Mouse (Mus musculus): ENCODE measurements at regions not wholly inside any gene's neighbourhood (a gene's known extent, or its start where the extent isn't known, plus 50 kb on each side); places are given as distances from the start of the nearest gene placed in this dataset.
A peak's percentile ranks its signal among the peaks of the same experiment; 100 is the strongest.

DNA sequence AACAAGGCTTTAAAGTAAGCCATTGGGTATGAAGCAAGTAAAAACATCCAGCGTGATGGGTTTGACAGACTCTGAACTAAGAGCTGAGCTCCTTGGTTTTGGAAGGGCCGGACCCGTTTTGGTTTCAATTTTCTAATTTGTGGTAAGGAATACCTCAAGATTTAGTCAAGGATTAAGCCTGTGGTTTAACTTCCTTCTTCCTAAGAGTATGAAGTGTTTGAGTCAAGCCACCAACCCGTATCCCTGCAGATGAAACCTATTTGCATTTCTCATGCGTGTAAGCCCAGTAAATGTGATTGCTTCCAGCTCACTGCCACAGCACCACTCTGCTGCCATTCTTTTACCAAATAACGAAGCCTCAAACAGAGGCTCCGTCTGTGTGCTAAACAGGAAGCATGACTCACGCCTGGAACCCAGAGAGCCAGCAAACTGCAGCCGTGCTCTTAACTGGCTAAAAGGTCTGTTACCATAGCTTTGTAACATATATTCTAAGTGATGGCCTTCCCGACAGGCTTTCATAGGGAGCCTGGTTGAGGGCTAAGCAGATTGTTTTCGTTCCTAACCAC lies 149.7 kb downstream of the Etv1 start:
- DNase-seq (ENCODE audit: low spot score) (peak; percentile 83), ATAC-seq (peak; percentile 93)
- Histone ChIP-seq H3K4me2 (ENCODE audit: low read length) (peak overlapping the region; percentile 16; the same call in 1 of the 2 replicates), H3K9me3 (replicated peaks; ENCODE audit: control insufficient read depth, low read length) (no peaks in the 10 kb centered on the region), H3K36me3 (ENCODE audit: control insufficient read depth, insufficient read depth, low read length) (no peaks in the 10 kb centered on the region), H3K9ac (ENCODE audit: low read length) (0 out of 2 replicates have a peak overlapping the region, but pooled peaks have one; percentile 17), H3K4me3 (ENCODE audit: low read depth, low read length) (no peak overlapping the region), H3K27ac (ENCODE audit: low read depth, low read length) (peak overlapping the region; percentile 50; the same call in 1 of the 2 replicates), H3K4me1 (ENCODE audit: control insufficient read depth, insufficient read depth, low read length) (peaks cover 4% of the 10 kb centered on the region; the same call in 1 of the 2 replicates), H3K27me3 (replicated peaks; ENCODE audit: control insufficient read depth, insufficient read depth, low read length) (no peaks in the 10 kb centered on the region)
- 24% methylated on average over 11 of the region's 11 CpGs for WGBS

- 5% methylated on average over 1 of the region's 1 CpGs for WGBS
- H3K27ac ChIP-seq (ENCODE audit: low read depth, low read length) = peak overlapping the region; percentile 50; the same call in 1 of the 2 replicates
- DNase-seq (ENCODE audit: low spot score) (peak; percentile 55), ATAC-seq (peak; percentile 81)
- H3K4me2 ChIP-seq (ENCODE audit: low read length) = no peak overlapping the region
- no peak overlapping the region for H3K9ac ChIP-seq (ENCODE audit: low read length)
- no peaks in the 10 kb centered on the region for H3K27me3 ChIP-seq (replicated peaks; ENCODE audit: control insufficient read depth, insufficient read depth, low read length)
- H3K4me1 ChIP-seq (ENCODE audit: control insufficient read depth, insufficient read depth, low read length) = peaks cover 4% of the 10 kb centered on the region; the same call in 1 of the 2 replicates
- H3K4me3 ChIP-seq (ENCODE audit: low read depth, low read length) = no peak overlapping the region
- H3K9me3 ChIP-seq (replicated peaks; ENCODE audit: control insufficient read depth, low read length) = no peaks in the 10 kb centered on the region
- H3K36me3 ChIP-seq (ENCODE audit: control insufficient read depth, insufficient read depth, low read length) = no peaks in the 10 kb centered on the region
Measured at GRCm38 (mm10) chr12:38929644-38930043, 150.5 kb downstream of the Etv1 start.

DNA sequence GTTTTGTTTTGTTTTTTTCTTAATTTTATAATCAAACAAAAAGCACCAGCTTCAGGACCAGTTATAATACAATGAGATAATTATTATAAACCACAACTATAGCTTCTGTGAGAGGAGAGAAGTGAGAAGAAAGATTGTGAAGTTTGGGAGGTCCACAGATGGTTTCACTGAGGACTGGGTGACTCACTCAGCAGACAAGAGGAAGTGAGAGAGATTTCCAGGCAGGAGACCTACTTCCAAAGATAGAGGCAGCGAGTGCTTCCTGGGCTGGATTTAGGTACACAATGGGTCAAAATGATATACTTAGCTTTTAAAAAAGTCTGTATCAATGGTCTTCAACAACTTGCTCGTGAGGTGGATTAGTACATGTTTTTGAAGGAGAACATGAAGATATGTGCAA lies 152.6 kb downstream of the Etv1 start:
- H3K27me3 ChIP-seq (replicated peaks; ENCODE audit: control insufficient read depth, insufficient read depth, low read length) = no peaks in the 10 kb centered on the region
- H3K9ac ChIP-seq (ENCODE audit: low read length) = no peak overlapping the region
- DNase-seq (ENCODE audit: low spot score) (no peak), ATAC-seq (no peak)
- no peaks in the 10 kb centered on the region for H3K9me3 ChIP-seq (replicated peaks; ENCODE audit: control insufficient read depth, low read length)
- WGBS = 94% methylated on average over 2 of the region's 2 CpGs
- H3K4me2 ChIP-seq (ENCODE audit: low read length) = no peak overlapping the region
- no peaks in the 10 kb centered on the region for H3K36me3 ChIP-seq (ENCODE audit: control insufficient read depth, insufficient read depth, low read length)
- peaks cover 4% of the 10 kb centered on the region; the same call in 1 of the 2 replicates for H3K4me1 ChIP-seq (ENCODE audit: control insufficient read depth, insufficient read depth, low read length)
- no peak overlapping the region for H3K27ac ChIP-seq (ENCODE audit: low read depth, low read length)
- H3K4me3 ChIP-seq (ENCODE audit: low read depth, low read length) = no peak overlapping the region

- ATAC-seq = no peak
- 61% methylated on average over 1 of the region's 1 CpGs for WGBS
- no peak for DNase-seq (ENCODE audit: low spot score)
- Histone ChIP-seq H3K4me3 (ENCODE audit: low read depth, low read length) (no peak overlapping the region), H3K9ac (ENCODE audit: low read length) (no peak overlapping the region), H3K9me3 (replicated peaks; ENCODE audit: control insufficient read depth, low read length) (no peaks in the 10 kb centered on the region), H3K4me2 (ENCODE audit: low read length) (no peak overlapping the region), H3K27ac (ENCODE audit: low read depth, low read length) (no peak overlapping the region), H3K4me1 (ENCODE audit: control insufficient read depth, insufficient read depth, low read length) (no peaks in the 10 kb centered on the region), H3K36me3 (ENCODE audit: control insufficient read depth, insufficient read depth, low read length) (no peaks in the 10 kb centered on the region), H3K27me3 (replicated peaks; ENCODE audit: control insufficient read depth, insufficient read depth, low read length) (no peaks in the 10 kb centered on the region)
Measured at GRCm38 (mm10) chr12:38959605-38960004, 180.4 kb downstream of the Etv1 start.

GRCm38 (mm10) chr12:38962302-38962701 lies 183.1 kb downstream of the Etv1 start:
- no peak overlapping the region for H3K27ac ChIP-seq (ENCODE audit: low read depth, low read length)
- H3K27me3 ChIP-seq (replicated peaks; ENCODE audit: control insufficient read depth, insufficient read depth, low read length) = no peaks in the 10 kb centered on the region
- DNase-seq (ENCODE audit: low spot score) = no peak
- H3K9ac ChIP-seq (ENCODE audit: low read length) = no peak overlapping the region
- H3K4me3 ChIP-seq (ENCODE audit: low read depth, low read length) = no peak overlapping the region
- no peaks in the 10 kb centered on the region for H3K4me1 ChIP-seq (ENCODE audit: control insufficient read depth, insufficient read depth, low read length)
- no peak for ATAC-seq
- no peak overlapping the region for H3K4me2 ChIP-seq (ENCODE audit: low read length)
- no peaks in the 10 kb centered on the region for H3K36me3 ChIP-seq (ENCODE audit: control insufficient read depth, insufficient read depth, low read length)
- H3K9me3 ChIP-seq (replicated peaks; ENCODE audit: control insufficient read depth, low read length) = no peaks in the 10 kb centered on the region

DNA sequence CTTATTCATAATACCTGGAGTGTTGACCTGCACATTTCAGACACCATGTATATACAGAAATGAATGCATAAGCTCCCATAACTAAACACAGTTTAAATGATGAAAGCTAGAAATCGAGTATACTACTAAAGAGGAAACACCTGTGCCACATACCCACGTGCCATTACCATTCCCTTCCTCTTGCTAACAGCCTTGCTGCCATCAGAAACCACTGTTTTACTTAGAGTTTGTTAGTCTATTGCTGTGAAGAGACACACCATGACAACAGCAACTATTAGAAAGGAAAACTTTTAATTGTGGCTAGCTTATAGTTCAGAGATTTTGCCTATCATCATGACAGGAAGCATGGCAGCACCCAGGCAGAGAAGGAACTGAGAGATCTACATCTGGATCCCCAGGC lies 191.2 kb downstream of the Etv1 start:
- Histone ChIP-seq H3K9ac (ENCODE audit: low read length) (no peak overlapping the region), H3K4me3 (ENCODE audit: low read depth, low read length) (no peak overlapping the region), H3K27ac (ENCODE audit: low read depth, low read length) (no peak overlapping the region), H3K4me1 (ENCODE audit: control insufficient read depth, insufficient read depth, low read length) (no peaks in the 10 kb centered on the region), H3K9me3 (replicated peaks; ENCODE audit: control insufficient read depth, low read length) (no peaks in the 10 kb centered on the region), H3K36me3 (ENCODE audit: control insufficient read depth, insufficient read depth, low read length) (no peaks in the 10 kb centered on the region), H3K4me2 (ENCODE audit: low read length) (no peak overlapping the region), H3K27me3 (replicated peaks; ENCODE audit: control insufficient read depth, insufficient read depth, low read length) (no peaks in the 10 kb centered on the region)
- 70% methylated on average over 2 of the region's 2 CpGs for WGBS
- ATAC-seq (no peak), DNase-seq (ENCODE audit: low spot score) (no peak)

DNA sequence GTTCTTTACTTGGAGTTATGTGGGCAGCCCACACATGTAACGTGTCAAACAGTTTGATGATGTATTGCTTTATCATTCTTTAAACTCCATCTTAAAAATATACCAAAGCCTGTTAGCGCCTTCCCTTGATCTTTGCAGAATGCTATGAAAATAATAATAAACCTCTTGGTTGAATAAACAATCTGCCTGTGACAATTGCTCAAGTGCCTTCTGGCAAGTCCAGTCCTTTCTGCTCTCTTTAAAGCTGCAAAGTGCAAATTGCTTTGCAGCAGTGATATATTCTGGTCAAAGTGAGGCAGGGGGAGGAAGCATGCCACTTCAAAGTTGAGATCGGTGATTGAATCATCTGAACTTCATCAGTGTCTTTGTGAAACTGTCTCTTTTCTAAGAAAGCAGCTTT lies 193.0 kb downstream of the Etv1 start:
- 90% methylated on average over 3 of the region's 3 CpGs for WGBS
- no peak overlapping the region for H3K27ac ChIP-seq (ENCODE audit: low read depth, low read length)
- no peak overlapping the region for H3K4me3 ChIP-seq (ENCODE audit: low read depth, low read length)
- no peaks in the 10 kb centered on the region for H3K9me3 ChIP-seq (replicated peaks; ENCODE audit: control insufficient read depth, low read length)
- no peak overlapping the region for H3K9ac ChIP-seq (ENCODE audit: low read length)
- DNase-seq (ENCODE audit: low spot score) (no peak), ATAC-seq (no peak)
- no peak overlapping the region for H3K4me2 ChIP-seq (ENCODE audit: low read length)
- no peaks in the 10 kb centered on the region for H3K36me3 ChIP-seq (ENCODE audit: control insufficient read depth, insufficient read depth, low read length)
- H3K4me1 ChIP-seq (ENCODE audit: control insufficient read depth, insufficient read depth, low read length) = no peaks in the 10 kb centered on the region
- H3K27me3 ChIP-seq (replicated peaks; ENCODE audit: control insufficient read depth, insufficient read depth, low read length) = no peaks in the 10 kb centered on the region

DNA sequence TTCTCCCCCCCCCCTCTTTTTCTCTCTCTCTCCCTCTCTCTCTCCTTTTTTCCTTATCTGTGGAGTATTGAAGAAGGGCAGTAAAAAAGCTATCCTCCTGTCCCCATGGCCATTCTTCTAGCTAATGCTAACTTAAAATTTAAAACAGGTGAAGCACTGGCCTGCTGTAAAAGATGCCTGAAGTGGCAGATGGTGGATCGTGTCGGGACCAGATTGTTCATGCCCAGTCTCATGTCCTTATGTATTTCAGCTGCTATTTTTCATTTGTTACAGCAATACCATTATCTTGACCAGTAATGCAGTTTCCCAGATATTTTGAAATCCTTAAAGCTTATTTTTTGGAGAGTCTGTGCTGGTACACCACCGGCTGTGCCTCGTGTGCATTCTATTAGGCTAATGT lies 196.3 kb downstream of the Etv1 start:
- no peak overlapping the region for H3K27ac ChIP-seq (ENCODE audit: low read depth, low read length)
- no peaks in the 10 kb centered on the region for H3K9me3 ChIP-seq (replicated peaks; ENCODE audit: control insufficient read depth, low read length)
- ATAC-seq (no peak), DNase-seq (ENCODE audit: low spot score) (no peak)
- no peak overlapping the region for H3K4me2 ChIP-seq (ENCODE audit: low read length)
- no peak overlapping the region for H3K4me3 ChIP-seq (ENCODE audit: low read depth, low read length)
- H3K9ac ChIP-seq (ENCODE audit: low read length) = no peak overlapping the region
- H3K4me1 ChIP-seq (ENCODE audit: control insufficient read depth, insufficient read depth, low read length) = no peaks in the 10 kb centered on the region
- WGBS = 84% methylated on average over 4 of the region's 4 CpGs
- no peaks in the 10 kb centered on the region for H3K27me3 ChIP-seq (replicated peaks; ENCODE audit: control insufficient read depth, insufficient read depth, low read length)
- H3K36me3 ChIP-seq (ENCODE audit: control insufficient read depth, insufficient read depth, low read length) = no peaks in the 10 kb centered on the region

GRCm38 (mm10) chr12:38982423-38982822 lies 203.2 kb downstream of the Etv1 start:
- ATAC-seq (no peak), DNase-seq (ENCODE audit: low spot score) (no peak)
- Histone ChIP-seq H3K4me1 (ENCODE audit: control insufficient read depth, insufficient read depth, low read length) (no peaks in the 10 kb centered on the region; the same call in 1 of the 2 replicates), H3K36me3 (ENCODE audit: control insufficient read depth, insufficient read depth, low read length) (no peaks in the 10 kb centered on the region), H3K9ac (ENCODE audit: low read length) (no peak overlapping the region), H3K27me3 (replicated peaks; ENCODE audit: control insufficient read depth, insufficient read depth, low read length) (no peaks in the 10 kb centered on the region), H3K27ac (ENCODE audit: low read depth, low read length) (no peak overlapping the region), H3K4me3 (ENCODE audit: low read depth, low read length) (no peak overlapping the region), H3K9me3 (replicated peaks; ENCODE audit: control insufficient read depth, low read length) (no peaks in the 10 kb centered on the region), H3K4me2 (ENCODE audit: low read length) (no peak overlapping the region)
